In genomic region chr8:123126193-123126816, GRCm38 (mm10) we compare ENCODE assay signal across 8 mouse cellular contexts. TPM values are rescaled to one million over a fixed set of nuclear protein-coding genes. Genes with fewer than 3 reads are reported as not detected.
DNase-seq lines count a peak whose midpoint lies in the region; ATAC-seq and TF ChIP-seq lines count a peak whose summit lies in the region.

No protein-coding gene starts in this region.

- ATAC-seq in erythroblast, adult 5-6 weeks (replicated peaks; ENCODE audit: low FRiP score, poor library complexity, severe bottlenecking) = peak; percentile 45
- no peak for ATAC-seq in limb, embryonic 12.5 days (ENCODE audit: insufficient number of reproducible peaks, insufficient read depth, low FRiP score, low TSS enrichment, low read depth)
- no peak for ATAC-seq in neural tube, embryonic 12.5 days (ENCODE audit: low FRiP score, low read depth)

- H3K4me1 ChIP-seq in limb, embryonic 12.5 days (replicated peaks) = peaks cover 8% of the 10 kb centered on the region; the same call in 1 of the 2 replicates
- peaks cover 10% of the 10 kb centered on the region for H3K4me1 ChIP-seq in neural tube, embryonic 12.5 days

- DNase-seq in gastrocnemius, adult 2 months = peak; percentile 72
- DNase-seq in gastrocnemius, postnatal 36 days = no peak
- DNase-seq in A20 (ENCODE audit: low read depth, low spot score) = peak; percentile 24
- DNase-seq in left cerebral cortex, postnatal 25 days (ENCODE audit: low spot score in 2 of 2) = no peak
- no peak for DNase-seq in frontal cortex, postnatal 36 days (ENCODE audit: low spot score in 2 of 2)

- H3K4me2 ChIP-seq in limb, embryonic 12.5 days = peak overlapping the region; percentile 6
- H3K4me2 ChIP-seq in neural tube, embryonic 12.5 days (replicated peaks) = peak overlapping the region; percentile 16; the same call in 1 of the 2 replicates

- intact Hi-C loops in gastrocnemius, adult 2 months (cut with DNase I) = no loop called here
- intact Hi-C loops in gastrocnemius, postnatal 36 days (cut with DNase I) = no loop called here
- intact Hi-C loops in left cerebral cortex, postnatal 25 days (cut with DNase I) = no loop called here

- TF ChIP-seq CTCF in gastrocnemius, adult 2 months (IDR thresholded peaks at IDR 0.05) = no peak

- WGBS in limb, embryonic 12.5 days = 6% methylated on average over 19 of the region's 19 CpGs
- 4% methylated on average over 19 of the region's 19 CpGs for WGBS in neural tube, embryonic 12.5 days

- H3K36me3 ChIP-seq in limb, embryonic 12.5 days = no peaks in the 10 kb centered on the region
- H3K36me3 ChIP-seq in neural tube, embryonic 12.5 days = no peaks in the 10 kb centered on the region

- no peak overlapping the region for H3K9ac ChIP-seq in limb, embryonic 12.5 days (replicated peaks)
- no peak overlapping the region for H3K9ac ChIP-seq in neural tube, embryonic 12.5 days

- peak overlapping the region; percentile 41 for H3K4me3 ChIP-seq in gastrocnemius, adult 2 months
- H3K4me3 ChIP-seq in limb, embryonic 12.5 days (replicated peaks) = no peak overlapping the region
- no peak overlapping the region for H3K4me3 ChIP-seq in neural tube, embryonic 12.5 days

- peaks cover 45% of the 10 kb centered on the region for H3K27me3 ChIP-seq in limb, embryonic 12.5 days
- peaks cover 21% of the 10 kb centered on the region for H3K27me3 ChIP-seq in neural tube, embryonic 12.5 days (replicated peaks)

- no peak overlapping the region for H3K27ac ChIP-seq in gastrocnemius, adult 2 months
- H3K27ac ChIP-seq in limb, embryonic 12.5 days = no peak overlapping the region
- H3K27ac ChIP-seq in neural tube, embryonic 12.5 days = no peak overlapping the region

- H3K9me3 ChIP-seq in limb, embryonic 12.5 days = no peaks in the 10 kb centered on the region
- no peaks in the 10 kb centered on the region for H3K9me3 ChIP-seq in neural tube, embryonic 12.5 days

RNA-seq across cellular contexts. Expression of gene Cpne7, which starts 9.1 kb away (rescaled TPM):
- under 1 TPM; 0.13 to 0.20 TPM for total RNA-seq in gastrocnemius, adult 2 months (2021)
- under 1 TPM in 1 of 2 experiments, not detected in 1; 0.23 TPM for total RNA-seq in gastrocnemius, postnatal 36 days (2021)
- not detected in 2 replicates for total RNA-seq in erythroblast, adult 5-6 weeks (2015; ENCODE audit: low replicate concordance)
- total RNA-seq in erythroblast, adult 5-6 weeks (2017; ENCODE audit: low replicate concordance) = not detected in 2 replicates
- 0.40 and 0.53 TPM in 2 replicates for polyA plus RNA-seq in limb, embryonic 12.5 days (2016; fragmentation: Nextera tagmentation; extraction: Ambion mirVana)
- 0.17 and 0.18 TPM in 2 replicates for polyA plus RNA-seq in neural tube, embryonic 12.5 days (2016; fragmentation: Nextera tagmentation; extraction: Ambion mirVana)
- 10 to 100 TPM; 47.5 to 62.6 TPM for total RNA-seq in left cerebral cortex, postnatal 25 days (2021)

RNA-seq across cellular contexts. Expression of gene Rpl13, which starts 24.2 kb away (rescaled TPM):
- total RNA-seq in gastrocnemius, adult 2 months (2021) = 100 to 1,000 TPM; 389 to 466 TPM
- 100 to 1,000 TPM; 328 to 417 TPM for total RNA-seq in gastrocnemius, postnatal 36 days (2021)
- total RNA-seq in erythroblast, adult 5-6 weeks (2015; ENCODE audit: low replicate concordance) = 279 and 298 TPM in 2 replicates
- 472 and 492 TPM in 2 replicates for total RNA-seq in erythroblast, adult 5-6 weeks (2017; ENCODE audit: low replicate concordance)
- 1,503 and 1,509 TPM in 2 replicates for polyA plus RNA-seq in limb, embryonic 12.5 days (2016; fragmentation: Nextera tagmentation; extraction: Ambion mirVana)
- polyA plus RNA-seq in neural tube, embryonic 12.5 days (2016; fragmentation: Nextera tagmentation; extraction: Ambion mirVana) = 922 and 973 TPM in 2 replicates
- total RNA-seq in left cerebral cortex, postnatal 25 days (2021) = 100 to 1,000 TPM; 350 to 359 TPM

RNA-seq across cellular contexts. Expression of gene Sult5a1, which starts 31.8 kb away (rescaled TPM):
- 1 to 10 TPM; 2.1 to 2.5 TPM for total RNA-seq in gastrocnemius, adult 2 months (2021)
- 1 to 10 TPM; 2.8 to 3.0 TPM for total RNA-seq in gastrocnemius, postnatal 36 days (2021)
- not detected in 2 replicates for total RNA-seq in erythroblast, adult 5-6 weeks (2015; ENCODE audit: low replicate concordance)
- not detected in 2 replicates for total RNA-seq in erythroblast, adult 5-6 weeks (2017; ENCODE audit: low replicate concordance)
- polyA plus RNA-seq in limb, embryonic 12.5 days (2016; fragmentation: Nextera tagmentation; extraction: Ambion mirVana) = 15.9 and 16.0 TPM in 2 replicates
- 3.5 and 4.0 TPM in 2 replicates for polyA plus RNA-seq in neural tube, embryonic 12.5 days (2016; fragmentation: Nextera tagmentation; extraction: Ambion mirVana)
- total RNA-seq in left cerebral cortex, postnatal 25 days (2021) = not detected

RNA-seq across cellular contexts. Expression of gene Dpep1, which starts 59.7 kb away (rescaled TPM):
- 10 to 100 TPM; 13.6 to 16.7 TPM for total RNA-seq in gastrocnemius, adult 2 months (2021)
- total RNA-seq in gastrocnemius, postnatal 36 days (2021) = 10 to 100 TPM; 11.7 to 14.6 TPM
- 1.3 TPM in 1 of 2 replicates, not detected in the other for total RNA-seq in erythroblast, adult 5-6 weeks (2015; ENCODE audit: low replicate concordance)
- not detected in 2 replicates for total RNA-seq in erythroblast, adult 5-6 weeks (2017; ENCODE audit: low replicate concordance)
- 1.4 and 1.5 TPM in 2 replicates for polyA plus RNA-seq in limb, embryonic 12.5 days (2016; fragmentation: Nextera tagmentation; extraction: Ambion mirVana)
- 0.33 and 0.37 TPM in 2 replicates for polyA plus RNA-seq in neural tube, embryonic 12.5 days (2016; fragmentation: Nextera tagmentation; extraction: Ambion mirVana)
- total RNA-seq in left cerebral cortex, postnatal 25 days (2021) = not detected

Comparison
In these comparisons a context has a peak if more than half of its experiments do, and no peak if none do; other contexts are left out.
1. DNase-seq: peak in gastrocnemius, adult 2 months (single experiment) and A20 (single experiment); none in gastrocnemius, postnatal 36 days (0 of 2), left cerebral cortex, postnatal 25 days (0 of 2) and frontal cortex, postnatal 36 days (0 of 2).
2. RNA of gene Cpne7, which starts 9.1 kb away (total RNA-seq): 47.5 to 62.6 TPM in left cerebral cortex, postnatal 25 days; 0.23 TPM in gastrocnemius, postnatal 36 days, 0.13 to 0.20 TPM in gastrocnemius, adult 2 months and not detected in erythroblast, adult 5-6 weeks; every median in the first group is over 10 times any median in the second.